Mouse (Mus musculus) adrenal gland, adult 8-10 months (tissue): ENCODE results near the gene Mum1l1. TPM values are rescaled to one million over a fixed set of nuclear protein-coding genes. Genes with fewer than 3 reads are reported as not detected.
"Not testable (repeated sequence)": the region's sequence is repeated elsewhere in the genome, so short reads cannot be mapped to it uniquely, and the experiment has no call there.

ENCODE experiments used
- DNase-seq: peaks from one replicate; pipeline ENCODE4 v3.0.0; 2022
- total RNA-seq, 4 experiments: library from RNA; stranded (reverse); gene quantifications; 2 replicates each; pipeline ENCODE4 v1.2.4; 2022

Mum1l1 gene
- total RNA-seq, result 1 to 10 TPM; 2.6 to 5.2 (median 3.1) TPM

DNA sequence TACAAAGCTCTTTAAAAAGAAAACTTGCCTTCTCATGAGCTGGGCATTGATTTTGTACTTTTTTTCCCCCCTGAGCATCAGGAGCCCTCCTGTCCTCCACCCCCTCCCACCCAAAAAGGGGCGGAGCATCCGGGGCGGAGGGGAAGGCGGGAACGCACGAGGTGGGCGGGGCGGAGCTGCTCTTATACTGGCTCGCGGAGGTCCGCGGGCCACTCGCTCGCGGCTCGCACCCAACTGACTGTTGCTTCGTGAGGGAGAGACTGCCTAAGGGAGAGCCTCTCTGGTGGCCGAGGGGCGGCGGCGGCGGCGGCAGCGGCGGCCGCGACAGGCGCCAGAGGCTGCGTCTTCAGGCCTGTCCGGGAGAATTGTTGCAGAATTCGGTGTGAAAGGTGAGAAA lies at the start of gene Mum1l1:
Gene Mum1l1, plus strand, starts transcription at position 214 of the 397 bp plus-strand sequence.
- peak; percentile 22 for DNase-seq

GRCm38 (mm10) chrX:139178928-139179327 lies 30.9 kb upstream of the Mum1l1 start, which contains the start of gene 4933428M09Rik:
4933428M09Rik (plus strand) TSS chrX:139179228.
- no peak for DNase-seq

DNA sequence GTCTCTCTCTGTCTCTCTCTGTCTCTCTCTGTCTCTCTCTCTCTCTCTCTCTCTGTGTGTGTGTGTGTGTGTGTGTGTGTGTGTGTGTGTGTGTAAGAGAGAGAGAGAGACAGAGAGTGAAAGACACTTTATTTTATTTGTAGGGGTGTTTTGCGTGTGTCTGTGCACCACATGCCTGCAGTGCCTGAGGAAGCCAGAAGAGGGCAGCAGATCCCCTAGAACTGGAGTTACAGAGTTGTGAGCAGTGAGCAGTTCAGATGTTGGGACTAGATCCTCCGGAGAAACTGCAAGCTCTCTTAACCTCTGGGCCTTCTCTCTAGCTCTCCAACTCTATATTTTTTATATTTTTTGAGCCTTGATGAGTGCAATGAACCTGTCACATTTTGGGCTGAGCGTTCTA lies 18.3 kb upstream of the Mum1l1 start:
- not testable (repeated sequence) for DNase-seq

GRCm38 (mm10) chrX:139194572-139195279 lies 15.1 kb upstream of the Mum1l1 start:
- no peak for DNase-seq

DNA sequence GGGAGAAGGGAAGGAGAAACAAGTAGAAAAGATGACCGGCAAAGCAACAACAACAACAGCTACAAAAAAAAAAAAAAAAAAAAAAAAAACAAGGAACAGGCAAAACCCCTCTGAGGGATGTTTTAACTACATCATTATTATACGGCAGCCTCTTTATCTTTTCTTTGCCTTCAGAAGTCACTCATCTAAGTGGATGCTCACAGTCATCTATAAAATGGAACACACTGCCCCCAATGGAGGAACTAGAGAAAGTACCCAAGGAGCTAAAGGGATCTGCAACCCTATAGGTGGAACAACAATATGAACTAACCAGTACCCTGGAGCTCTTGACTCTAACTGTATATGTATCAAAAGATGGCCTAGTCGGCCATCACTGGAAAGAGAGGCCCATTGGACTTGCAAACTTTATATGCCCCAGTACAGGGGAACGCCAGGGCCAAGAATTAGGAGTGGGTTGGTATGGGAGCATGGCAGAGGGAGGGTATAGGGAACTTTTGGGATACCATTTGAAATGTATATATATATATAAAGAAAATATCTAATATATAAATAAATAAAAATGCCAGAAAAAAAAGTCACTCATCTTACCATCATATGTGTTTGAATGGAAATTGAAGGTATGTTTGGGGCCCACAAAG lies 532 bp upstream of the Mum1l1 start:
- not testable (repeated sequence) for DNase-seq

- no peak for DNase-seq
Measured at GRCm38 (mm10) chrX:139214765-139215164, 4.9 kb downstream of the Mum1l1 start.

DNA sequence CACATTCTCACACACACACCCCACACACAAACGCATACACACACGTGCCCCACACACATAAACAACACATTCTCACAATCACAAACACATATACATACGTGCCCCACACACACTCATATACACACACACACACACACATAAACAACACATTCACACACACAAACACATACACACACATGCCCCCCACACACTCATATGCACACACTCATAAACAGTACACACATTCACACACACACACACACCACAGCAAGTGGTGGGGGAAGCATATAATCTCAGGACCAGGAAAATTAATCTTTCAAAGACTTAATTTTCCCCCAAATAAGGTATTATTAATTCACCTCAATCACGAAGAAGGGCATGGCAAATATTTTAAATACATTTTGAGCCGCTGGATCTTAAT lies 6.6 kb downstream of the Mum1l1 start:
- no peak for DNase-seq

- no peak for DNase-seq
Measured at GRCm38 (mm10) chrX:139216991-139217593, 7.2 kb downstream of the Mum1l1 start.

DNA sequence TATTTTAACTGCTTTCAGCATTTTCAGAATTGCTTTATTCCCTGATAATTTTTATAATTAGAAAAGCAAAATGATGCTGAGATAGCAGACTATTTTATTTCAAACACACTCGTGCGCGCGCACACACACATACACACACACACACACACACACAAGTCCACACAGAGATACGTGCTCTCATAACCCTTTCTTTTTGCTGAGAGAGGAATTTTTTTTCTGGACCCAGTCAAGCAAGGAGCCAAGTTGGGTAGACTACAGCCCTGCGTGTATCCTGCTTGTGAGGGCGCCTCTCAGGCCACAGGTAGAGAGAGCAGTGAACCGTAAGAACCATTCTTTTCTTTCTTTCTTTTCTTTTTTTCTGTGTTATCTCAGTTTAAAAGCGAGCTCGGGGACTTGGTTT lies 7.9 kb downstream of the Mum1l1 start:
- DNase-seq, result no peak

DNA sequence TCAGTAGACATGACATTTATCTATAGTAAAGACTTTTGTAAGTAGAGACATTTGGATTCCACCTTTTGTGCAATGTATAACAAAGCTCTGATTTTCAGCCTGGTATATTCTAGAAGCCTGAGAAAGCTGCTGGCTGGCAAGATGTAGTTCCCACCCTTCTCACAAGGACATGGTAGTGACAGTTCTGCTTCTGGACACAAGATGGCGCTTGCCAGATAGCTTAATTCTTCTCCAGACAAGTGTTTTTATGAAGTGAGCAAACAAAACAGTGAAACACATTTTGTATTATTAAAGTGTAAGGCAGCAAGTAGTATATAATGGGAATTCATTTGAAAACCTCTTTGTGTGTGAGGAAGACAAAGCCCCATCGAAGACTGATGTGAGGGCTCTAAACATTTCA lies 9.2 kb downstream of the Mum1l1 start:
- no peak for DNase-seq

DNA sequence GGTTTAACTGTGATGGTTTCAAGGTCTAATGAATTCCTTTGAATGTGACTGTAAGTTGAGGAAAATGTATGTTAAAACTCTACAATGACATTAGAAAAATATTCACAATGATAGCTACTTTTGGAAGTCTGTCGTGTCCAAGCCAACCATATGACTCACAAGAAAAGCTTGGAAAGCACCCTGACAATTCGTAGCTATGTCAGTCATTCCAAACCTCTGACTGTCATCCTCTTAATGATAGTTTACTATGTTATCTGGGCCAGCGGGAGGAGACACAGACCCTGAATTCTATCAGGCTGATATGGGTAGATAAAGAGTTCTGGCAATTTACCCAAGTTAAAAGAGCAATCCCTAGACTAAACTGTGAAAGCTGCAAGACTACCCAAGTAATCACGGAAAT lies 11.0 kb downstream of the Mum1l1 start:
- DNase-seq, result no peak

DNA sequence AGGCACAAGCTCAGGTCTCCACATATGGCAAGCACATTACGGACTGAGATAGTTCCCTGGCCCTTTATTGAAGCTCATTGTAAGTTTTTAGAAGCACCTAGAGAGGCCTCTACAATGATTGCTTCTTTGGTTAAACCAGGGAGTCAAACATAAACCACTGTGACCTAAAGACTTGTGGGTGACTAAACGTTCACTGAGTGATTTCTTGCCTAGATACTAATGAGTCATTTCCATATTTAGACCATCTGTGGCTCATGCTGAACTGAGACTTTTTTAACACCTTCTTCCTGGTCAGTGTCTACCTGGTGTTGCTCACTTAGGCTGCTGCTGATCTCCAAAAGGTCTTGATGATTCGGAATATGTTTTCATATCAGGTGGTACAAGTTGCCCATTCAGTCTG lies 12.1 kb downstream of the Mum1l1 start:
- no peak for DNase-seq

DNA sequence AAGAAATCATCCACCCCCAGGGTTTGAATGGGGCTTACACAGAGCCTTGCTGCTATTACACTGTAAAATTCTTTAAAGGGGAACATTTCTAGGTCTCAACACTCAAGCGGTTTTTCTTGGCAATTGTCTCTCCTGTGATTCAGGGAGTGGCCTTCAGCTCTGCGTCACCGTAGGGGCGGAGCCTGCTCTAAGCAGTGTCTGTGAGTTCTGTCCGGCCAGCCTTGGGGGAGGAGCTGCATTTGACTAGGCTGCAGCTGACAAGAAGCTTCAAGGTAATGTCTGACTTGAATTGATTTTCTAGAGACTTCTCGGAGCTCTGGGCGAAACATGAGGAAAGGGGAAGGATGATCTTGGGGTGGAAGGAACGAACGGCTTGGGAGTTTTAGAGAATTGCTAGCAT lies 21.3 kb downstream of the Mum1l1 start:
- peak; percentile 74 for DNase-seq

GRCm38 (mm10) chrX:139247294-139247693 lies 37.5 kb downstream of the Mum1l1 start:
- DNase-seq, result no peak

DNA sequence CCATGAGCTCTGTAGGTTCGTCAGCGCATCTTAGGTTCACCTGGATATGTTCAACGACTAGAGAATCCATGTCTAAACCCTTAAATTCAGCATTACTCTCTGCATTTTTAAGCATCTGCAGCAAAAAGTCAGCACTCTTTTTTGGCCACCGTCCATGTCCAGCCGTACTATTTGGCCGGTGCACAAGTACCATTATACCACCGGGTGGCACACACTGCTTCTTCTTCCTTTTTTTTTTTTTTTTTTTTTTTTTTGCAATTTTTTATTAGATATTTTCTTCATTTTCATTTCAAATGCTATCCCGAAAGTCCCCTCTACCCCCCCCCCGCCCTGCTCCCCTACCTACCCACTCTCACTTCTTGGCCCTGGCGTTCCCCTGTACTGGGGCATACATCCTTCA lies 47.2 kb downstream of the Mum1l1 start:
- DNase-seq, result no peak

- DNase-seq, result no peak
Measured at GRCm38 (mm10) chrX:139281966-139282365, 72.1 kb downstream of the Mum1l1 start.

Other genes with a start within 250 kb of the Mum1l1 start
- not detected for gene Serpina7, start 124.8 kb upstream of the Mum1l1 start, total RNA-seq
- gene 4930513O06Rik, start 123.8 kb upstream of the Mum1l1 start, total RNA-seq, result not detected
- gene 4933428M09Rik, start 30.8 kb upstream of the Mum1l1 start, total RNA-seq, result not detected
- not detected for gene Trap1a, start 123.6 kb downstream of the Mum1l1 start, total RNA-seq